Mouse (Mus musculus): Measurements from ENCODE around the gene Zbtb5.
"Not testable (repeated sequence)": the region's sequence is repeated elsewhere in the genome, so short reads cannot be mapped to it uniquely, and the experiment has no call there.

The Zbtb5 gene

GRCm38 (mm10) chr4:44970612-44971110, 41.6 kb downstream of the Zbtb5 start:
- DNase-seq (ENCODE audit: low spot score in 2 of 2) = peak; percentile 61 to 76

DNA sequence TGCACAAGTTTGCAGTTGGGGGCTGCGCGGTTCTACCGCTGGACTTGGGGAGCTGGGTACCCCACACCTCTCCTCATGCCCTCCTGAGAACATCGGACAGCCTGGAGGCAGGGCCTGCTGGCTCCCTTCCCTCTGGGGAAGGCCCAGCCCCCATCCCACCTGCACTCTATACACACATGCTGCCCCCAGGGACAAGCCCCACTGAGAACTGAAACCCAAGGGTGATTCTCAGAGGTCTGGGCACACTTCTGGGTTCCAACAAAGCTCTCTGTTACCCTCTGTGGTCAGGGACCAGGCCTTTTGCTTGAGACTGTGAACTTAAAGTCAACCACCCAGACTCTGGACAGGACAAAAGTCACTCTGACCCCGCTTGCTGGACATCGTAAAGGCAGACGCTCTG, 42.2 kb downstream of the Zbtb5 start:
- DNase-seq (ENCODE audit: low spot score in 2 of 2) = peak; percentile 92 to 93

DNA sequence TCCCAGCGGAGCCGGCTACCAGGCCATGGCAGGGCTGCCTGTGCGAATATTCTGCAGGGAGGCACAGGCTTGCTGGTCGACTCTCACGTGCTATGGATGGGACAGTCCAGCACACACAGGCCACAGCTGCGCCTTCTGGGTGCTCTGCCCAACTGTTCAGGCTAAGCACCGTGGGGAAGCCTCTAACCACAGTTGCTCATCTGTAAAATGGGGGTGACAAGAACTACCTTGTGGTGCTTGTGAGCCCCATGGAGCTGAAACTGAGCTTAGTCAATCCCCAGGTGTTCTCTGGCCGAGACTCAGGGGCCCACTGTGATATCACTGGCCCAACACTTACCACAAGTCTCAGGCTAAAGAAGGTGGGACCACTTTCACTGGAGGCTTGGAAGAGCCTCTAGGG, 44.8 kb downstream of the Zbtb5 start:
- peak; percentile 80 to 81 for DNase-seq (ENCODE audit: low spot score in 2 of 2)

DNA sequence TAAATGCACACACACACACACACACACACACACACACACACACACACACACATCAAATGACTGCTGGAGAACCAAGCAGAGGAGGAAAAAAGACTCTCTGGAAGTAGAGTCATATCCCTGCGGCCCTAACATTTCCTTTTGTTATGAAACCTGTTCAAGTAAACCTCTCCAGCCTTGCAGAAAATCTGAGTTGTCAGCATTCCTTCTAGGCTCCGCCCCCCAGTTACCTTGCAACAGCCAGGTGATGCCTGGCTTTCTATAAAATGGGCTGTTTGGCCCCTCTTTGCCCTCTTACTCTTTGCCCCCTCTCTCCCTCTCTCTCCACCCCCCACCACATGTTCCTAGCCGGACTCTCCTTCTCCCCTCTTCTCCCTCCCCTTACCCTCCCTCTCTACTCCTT, 46.5 kb downstream of the Zbtb5 start:
- DNase-seq (ENCODE audit: low spot score in 2 of 2) = no peak

- DNase-seq (ENCODE audit: low spot score in 2 of 2) = no peak
Measured at GRCm38 (mm10) chr4:44965175-44965574, 47.0 kb downstream of the Zbtb5 start.

- DNase-seq (ENCODE audit: low spot score in 2 of 2) = no peak
Measured at GRCm38 (mm10) chr4:44963156-44963555, 49.1 kb downstream of the Zbtb5 start.

- DNase-seq (ENCODE audit: low spot score in 2 of 2) = no peak
Measured at GRCm38 (mm10) chr4:44959220-44959619, 53.0 kb downstream of the Zbtb5 start.

GRCm38 (mm10) chr4:44958776-44959175, 53.4 kb downstream of the Zbtb5 start:
- DNase-seq (ENCODE audit: low spot score in 2 of 2) = no peak

DNA sequence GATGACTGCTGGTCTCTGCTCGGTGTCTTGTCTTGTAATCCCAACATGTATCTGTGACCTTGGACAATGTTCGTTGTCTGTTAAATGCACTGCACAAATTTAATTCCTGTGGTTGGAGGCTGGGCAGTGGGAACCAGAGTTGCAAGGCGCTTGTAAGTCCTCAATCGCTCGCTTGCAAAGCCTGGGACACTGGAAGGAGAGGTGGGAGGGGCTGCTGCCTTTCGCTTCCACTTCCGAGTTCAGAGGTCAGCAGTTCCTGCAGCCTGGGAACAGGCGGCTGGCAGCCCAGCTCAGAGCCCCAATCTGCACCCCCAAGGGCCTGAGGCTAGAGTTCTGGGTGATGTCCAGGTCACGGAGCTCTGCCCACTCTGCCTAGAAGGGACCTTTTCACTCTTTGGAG, 59.2 kb downstream of the Zbtb5 start:
- no peak for DNase-seq (ENCODE audit: low spot score in 2 of 2)

DNA sequence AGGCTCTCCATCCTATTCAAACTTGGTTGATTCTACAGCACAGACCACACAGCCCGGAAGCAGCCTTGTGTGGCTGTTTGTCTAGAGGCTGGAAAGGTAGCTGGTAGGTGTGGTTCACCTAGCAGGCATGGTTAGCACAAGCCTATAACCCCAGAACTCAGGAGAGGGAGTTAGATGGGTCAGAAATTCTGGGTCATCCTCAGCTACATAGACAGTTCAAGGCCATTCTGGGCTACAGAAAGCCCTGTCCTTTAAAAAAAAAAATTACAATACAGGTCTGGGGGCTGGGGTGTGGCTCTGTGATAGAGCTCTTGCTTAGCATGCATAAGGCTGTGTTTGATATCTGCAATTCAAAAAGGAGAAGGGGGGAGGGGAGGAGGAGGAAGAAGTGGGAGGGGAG, 63.9 kb downstream of the Zbtb5 start:
- no peak for DNase-seq (ENCODE audit: low spot score in 2 of 2)

- DNase-seq (ENCODE audit: low spot score in 2 of 2) = no peak
Measured at GRCm38 (mm10) chr4:44947464-44947863, 64.7 kb downstream of the Zbtb5 start.

DNA sequence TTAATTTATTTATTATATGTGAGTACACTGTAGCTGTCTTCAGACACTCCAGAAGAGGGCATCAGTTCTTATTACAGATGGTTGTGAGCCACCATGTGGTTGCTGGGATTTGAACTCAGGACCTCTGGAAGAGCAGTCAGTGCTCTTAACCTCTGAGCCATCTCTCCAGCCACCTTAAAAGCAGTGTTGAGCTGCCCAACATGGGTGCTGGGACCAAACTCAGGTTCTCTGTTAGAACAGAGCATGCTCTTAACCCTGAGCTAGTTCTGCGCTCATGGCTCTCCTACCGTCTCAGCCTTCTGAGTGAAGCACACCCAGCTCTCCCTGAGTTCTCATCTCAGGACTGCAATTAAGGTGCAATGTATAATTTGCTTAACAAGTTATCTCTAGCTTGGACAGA, 66.1 kb downstream of the Zbtb5 start:
- DNase-seq (ENCODE audit: low spot score in 2 of 2) = not testable (repeated sequence)

DNA sequence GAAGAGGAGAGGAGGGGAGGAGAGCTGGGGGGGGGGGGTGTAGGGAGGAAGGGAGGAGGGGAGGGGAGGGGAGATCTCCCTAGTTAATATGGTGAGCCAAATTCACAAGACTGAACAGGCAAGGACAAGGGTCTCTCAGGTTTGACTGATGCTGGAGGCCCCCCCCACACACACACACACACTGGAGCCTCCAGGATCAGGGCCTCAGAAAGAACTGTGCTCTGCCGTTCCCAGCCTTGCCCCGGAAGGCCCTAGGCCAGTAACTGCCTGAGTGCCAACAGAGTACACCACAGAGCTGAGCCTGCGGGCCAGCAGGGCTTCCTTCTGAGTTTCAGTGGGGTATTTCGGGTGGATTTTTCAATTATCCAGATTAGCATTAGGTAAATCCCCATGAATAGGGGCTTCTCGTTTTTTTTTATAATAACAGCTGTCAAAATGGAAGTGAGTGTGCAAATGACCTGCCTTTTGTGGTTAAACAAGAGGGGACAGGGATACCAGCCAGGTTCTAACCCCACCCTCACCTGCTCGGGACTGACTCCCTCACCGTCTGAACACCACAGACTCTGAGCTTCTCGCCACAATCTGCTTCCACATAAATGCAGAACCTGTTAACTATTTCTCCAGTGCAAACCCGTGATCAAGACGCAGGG, 67.7 kb downstream of the Zbtb5 start:
- peak; percentile 50 to 61 for DNase-seq (ENCODE audit: low spot score in 2 of 2)

DNA sequence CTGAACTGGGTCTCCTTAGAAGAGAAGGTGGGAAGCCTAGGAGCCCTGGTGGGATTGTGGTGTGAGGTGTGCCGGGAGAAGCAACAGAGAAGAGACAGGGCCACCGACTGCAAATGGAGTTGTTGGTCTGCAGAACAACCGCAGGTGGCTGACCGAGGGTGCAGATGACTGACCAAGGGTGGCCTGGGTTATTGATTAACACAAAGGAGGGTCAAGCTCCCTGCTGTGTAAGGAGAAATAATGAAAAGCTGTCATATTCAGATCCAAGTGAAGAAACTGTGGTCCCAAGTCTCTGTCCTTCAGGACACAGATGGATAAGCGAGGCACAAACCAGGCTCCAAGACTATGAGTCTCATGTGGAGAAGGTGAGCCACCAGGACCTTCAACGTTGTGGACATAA, 68.7 kb downstream of the Zbtb5 start:
- DNase-seq (ENCODE audit: low spot score in 2 of 2) = no peak

DNA sequence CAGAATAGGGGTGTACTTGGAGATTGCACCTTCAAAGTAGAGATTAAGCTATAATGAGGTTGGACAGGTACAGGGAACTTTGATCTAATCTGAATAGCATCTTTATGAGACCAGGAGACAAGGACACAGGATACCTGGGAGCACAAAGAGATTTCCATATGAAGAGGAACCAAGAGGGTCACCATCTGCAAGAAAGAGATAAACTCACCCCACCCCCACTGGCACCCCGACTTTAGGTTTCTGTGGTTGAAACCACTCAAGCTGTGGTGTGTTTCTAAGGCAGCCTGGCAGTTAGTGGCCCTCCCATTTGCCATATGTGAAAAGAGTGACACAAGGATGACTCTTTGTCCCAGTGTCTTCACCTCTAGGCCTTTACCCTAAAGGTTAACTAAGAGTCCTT, 70.0 kb downstream of the Zbtb5 start:
- DNase-seq (ENCODE audit: low spot score in 2 of 2) = peak; percentile 65 to 70
